Mouse (Mus musculus) C2C12 (cell line): ENCODE results near the gene Ipo13.

Source experiments
- CEBPB ChIP-seq: IDR thresholded peaks from one replicate; pipeline ENCODE4 v1.6.1; 2011; ENCODE audit warnings: low read depth, mild to moderate bottlenecking, control low read depth, moderate library complexity
- USF1 ChIP-seq: IDR thresholded peaks from one replicate; pipeline ENCODE4 v1.6.1; 2011; ENCODE audit warnings: low read depth, mild to moderate bottlenecking, control low read depth, moderate library complexity

DNA sequence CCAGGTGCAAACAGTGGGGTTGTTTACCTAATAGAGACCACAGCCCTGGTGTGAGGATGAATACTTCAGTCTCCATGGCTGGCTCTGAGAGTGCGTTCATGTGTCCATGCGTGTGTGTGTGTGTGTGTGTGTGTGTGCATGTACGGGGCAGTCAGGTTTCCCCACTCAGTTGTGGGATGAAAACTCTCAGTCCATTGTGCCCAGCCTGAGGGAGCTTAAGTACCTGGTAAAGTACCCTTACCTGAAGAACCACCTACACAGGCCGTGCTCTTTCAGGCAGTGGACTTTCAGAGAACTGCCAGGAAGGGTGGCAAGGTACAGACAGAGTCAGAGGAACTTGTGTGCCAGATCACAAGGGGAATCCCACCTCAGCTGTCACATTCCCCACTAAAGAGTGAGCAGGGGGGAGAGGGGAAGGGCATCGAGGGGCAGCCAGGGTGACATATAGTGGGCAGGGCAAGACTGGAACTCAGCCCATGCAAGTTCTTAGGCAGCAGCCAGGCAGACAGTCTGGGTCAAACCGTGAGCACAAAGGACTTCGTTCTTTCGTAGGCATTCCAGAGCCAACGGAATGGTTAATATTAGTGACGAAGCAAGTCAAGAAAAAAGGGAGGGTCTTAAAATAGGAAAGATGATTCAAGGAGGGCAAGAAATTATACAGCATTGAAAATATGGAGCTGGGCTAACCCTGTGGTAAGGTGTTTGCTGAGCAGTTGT lies 62.5 kb downstream of the Ipo13 start:
- TF ChIP-seq CEBPB (no peak), USF1 (no peak)
